9 mouse cellular contexts compared by ENCODE assay signal in the genomic region with DNA sequence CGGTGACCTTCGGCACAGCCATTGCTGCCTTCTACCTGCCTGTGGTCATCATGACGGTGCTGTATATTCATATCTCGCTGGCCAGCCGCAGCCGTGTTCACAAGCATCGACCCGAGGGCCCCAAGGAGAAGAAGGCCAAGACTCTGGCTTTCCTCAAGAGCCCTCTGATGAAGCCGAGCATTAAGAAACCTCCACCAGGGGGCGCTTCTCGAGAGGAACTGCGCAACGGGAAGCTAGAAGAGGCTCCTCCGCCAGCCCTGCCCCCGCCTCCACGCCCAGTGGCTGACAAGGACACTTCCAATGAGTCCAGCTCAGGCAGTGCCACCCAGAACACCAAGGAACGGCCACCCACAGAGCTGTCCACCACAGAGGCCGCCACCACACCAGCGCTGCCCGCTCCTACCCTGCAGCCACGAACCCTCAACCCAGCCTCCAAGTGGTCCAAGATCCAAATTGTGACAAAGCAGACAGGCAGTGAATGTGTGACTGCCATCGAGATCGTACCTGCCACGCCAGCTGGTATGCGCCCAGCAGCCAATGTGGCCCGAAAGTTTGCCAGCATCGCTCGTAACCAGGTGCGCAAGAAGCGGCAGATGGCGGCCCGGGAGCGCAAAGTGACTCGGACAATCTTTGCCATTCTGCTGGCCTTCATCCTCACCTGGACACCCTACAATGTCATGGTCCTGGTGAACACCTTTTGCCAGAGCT. TPM values are rescaled to one million over a fixed set of nuclear protein-coding genes. Genes with fewer than 3 reads are reported as not detected.
DNase-seq lines count a peak whose midpoint lies in the region; ATAC-seq and TF ChIP-seq lines count a peak whose summit lies in the region.
"Had no signal": no experiment of that assay in that cellular context is flagged by ENCODE, and none has a peak within 500 bp of the region (broad histone marks: within the 10 kb centered on the region; RNA-seq: fewer than 3 reads in every experiment).

No protein-coding gene starts in this region.

- DNase-seq in ovary, postnatal 14 days (ENCODE audit: low spot score), result peak; percentile 55
- no peak for DNase-seq in ovary, adult 18-20 months (ENCODE audit: low spot score)
- DNase-seq in cerebellum, adult 9-11 months, result peak; percentile 87
- peak; percentile 81 for DNase-seq in gastrocnemius, postnatal 14 days
- DNase-seq in kidney, adult 11 months, result peak; percentile 59
- peak; percentile 66 for DNase-seq in midbrain, postnatal 0 days (ENCODE audit: low spot score)
- peak; percentile 84 for DNase-seq in splenic B cell, adult 2 months (ENCODE audit: low read depth, low spot score)

- peaks cover 29% of the 10 kb centered on the region for H3K27me3 ChIP-seq in limb, embryonic 13.5 days
- H3K27me3 ChIP-seq in midbrain, postnatal 0 days (ENCODE audit: insufficient read depth, low read length), result peaks cover 15% of the 10 kb centered on the region
- H3K27me3 ChIP-seq in splenic B cell, adult 2 months (ENCODE audit: control insufficient read depth, insufficient read depth, low read length, poor library complexity, severe bottlenecking), result no peaks in the 10 kb centered on the region; the same call in 1 of the 2 replicates

- 41% methylated on average over 34 of the region's 34 CpGs for WGBS in limb, embryonic 13.5 days
- 53% methylated on average over 34 of the region's 34 CpGs for WGBS in midbrain, postnatal 0 days

- H3K4me1 ChIP-seq in limb, embryonic 13.5 days, result peaks cover 44% of the 10 kb centered on the region
- peaks cover 5% of the 10 kb centered on the region; the same call in 1 of the 2 replicates for H3K4me1 ChIP-seq in midbrain, postnatal 0 days (ENCODE audit: insufficient read depth, low read length)

- H3K9me3 ChIP-seq in limb, embryonic 13.5 days, result no peaks in the 10 kb centered on the region
- no peaks in the 10 kb centered on the region for H3K9me3 ChIP-seq in midbrain, postnatal 0 days (ENCODE audit: low read length)

- no peak overlapping the region for H3K4me3 ChIP-seq in limb, embryonic 13.5 days
- no peak overlapping the region for H3K4me3 ChIP-seq in midbrain, postnatal 0 days (ENCODE audit: low read depth, low read length)

- H3K36me3 ChIP-seq in limb, embryonic 13.5 days, result peaks cover 17% of the 10 kb centered on the region
- no peaks in the 10 kb centered on the region for H3K36me3 ChIP-seq in midbrain, postnatal 0 days (ENCODE audit: insufficient read depth, low read length)
- peaks cover under 1% of the 10 kb centered on the region for H3K36me3 ChIP-seq in splenic B cell, adult 2 months (ENCODE audit: control insufficient read depth, insufficient read depth, low read length, poor library complexity, severe bottlenecking)

- peak; percentile 63 for TF ChIP-seq CTCF in midbrain, postnatal 0 days (IDR thresholded peaks at IDR 0.05)

- no peak overlapping the region for H3K27ac ChIP-seq in limb, embryonic 13.5 days
- no peak overlapping the region for H3K27ac ChIP-seq in midbrain, postnatal 0 days (ENCODE audit: low read depth, low read length)

- no peak for ATAC-seq in limb, embryonic 13.5 days (ENCODE audit: low FRiP score, low read depth)
- no peak for ATAC-seq in midbrain, postnatal 0 days (ENCODE audit: low FRiP score)

- intact Hi-C loops in gastrocnemius, postnatal 14 days (cut with DNase I; ENCODE audit: low total_unique reads), result no loop called here

- H3K9ac ChIP-seq in limb, embryonic 13.5 days, result no peak overlapping the region
- H3K9ac ChIP-seq in midbrain, postnatal 0 days (replicated peaks; ENCODE audit: low read length, poor library complexity, severe bottlenecking), result no peak overlapping the region

- peak overlapping the region; percentile 32; the same call in 1 of the 2 replicates for H3K4me2 ChIP-seq in limb, embryonic 13.5 days (replicated peaks)
- H3K4me2 ChIP-seq in midbrain, postnatal 0 days (ENCODE audit: low read depth, low read length, poor library complexity, severe bottlenecking), result no peak overlapping the region

RNA-seq across cellular contexts. Expression of a gene that starts 0.9 kb away (rescaled TPM):
- total RNA-seq in gastrocnemius, postnatal 14 days (2021), result not detected
- 0.38 and 0.78 TPM in 2 replicates for polyA plus RNA-seq in limb, embryonic 13.5 days (2015; fragmentation: Nextera tagmentation; extraction: Ambion mirVana)
- total RNA-seq in midbrain, postnatal 0 days (2014; rRNA removed), result 1.8 and 4.0 TPM in 2 replicates
- 0.25 and 0.34 TPM in 2 replicates for polyA plus RNA-seq in midbrain, postnatal 0 days (2015; fragmentation: Nextera tagmentation; extraction: Ambion mirVana)
- polyA plus RNA-seq: stomach, embryonic 14.5 days had no signal

RNA-seq across cellular contexts. Expression of a gene that starts 4.1 kb away (rescaled TPM):
- total RNA-seq in gastrocnemius, postnatal 14 days (2021), result 10 to 100 TPM; 12.1 to 20.7 TPM
- polyA plus RNA-seq in limb, embryonic 13.5 days (2015; fragmentation: Nextera tagmentation; extraction: Ambion mirVana), result 1,939 and 1,982 TPM in 2 replicates
- 39.0 and 40.8 TPM in 2 replicates for total RNA-seq in midbrain, postnatal 0 days (2014; rRNA removed)
- 71.0 and 71.4 TPM in 2 replicates for polyA plus RNA-seq in midbrain, postnatal 0 days (2015; fragmentation: Nextera tagmentation; extraction: Ambion mirVana)

RNA-seq across cellular contexts. Expression of a gene that starts 17.5 kb away (rescaled TPM):
- not detected for total RNA-seq in gastrocnemius, postnatal 14 days (2021)
- polyA plus RNA-seq in limb, embryonic 13.5 days (2015; fragmentation: Nextera tagmentation; extraction: Ambion mirVana), result 0.27 and 0.61 TPM in 2 replicates
- total RNA-seq in midbrain, postnatal 0 days (2014; rRNA removed), result 0.11 TPM in 1 of 2 replicates, not detected in the other
- 0.14 TPM in 1 of 2 replicates, not detected in the other for polyA plus RNA-seq in midbrain, postnatal 0 days (2015; fragmentation: Nextera tagmentation; extraction: Ambion mirVana)

RNA-seq across cellular contexts. Expression of a gene that starts 47.7 kb away (rescaled TPM):
- total RNA-seq in gastrocnemius, postnatal 14 days (2021), result 10 to 100 TPM; 38.6 to 42.4 TPM
- 33.0 and 34.0 TPM in 2 replicates for polyA plus RNA-seq in limb, embryonic 13.5 days (2015; fragmentation: Nextera tagmentation; extraction: Ambion mirVana)
- 99.8 and 144 TPM in 2 replicates for total RNA-seq in midbrain, postnatal 0 days (2014; rRNA removed)
- 35.1 and 36.6 TPM in 2 replicates for polyA plus RNA-seq in midbrain, postnatal 0 days (2015; fragmentation: Nextera tagmentation; extraction: Ambion mirVana)
